8 mouse cellular contexts compared by ENCODE assay signal in genomic region chr10:68090197-68090535, GRCm38 (mm10).
DNase-seq lines count a peak whose midpoint lies in the region; ATAC-seq and TF ChIP-seq lines count a peak whose summit lies in the region.

No protein-coding gene starts in this region.

- no peak for ATAC-seq in kidney, embryonic 15.5 days (replicated peaks; ENCODE audit: low FRiP score)
- peak; percentile 88 for ATAC-seq in lung, postnatal 0 days
- no peak for ATAC-seq in hindbrain, embryonic 16.5 days

- 48% methylated on average over 4 of the region's 4 CpGs for WGBS in kidney, embryonic 15.5 days
- 7% methylated on average over 4 of the region's 4 CpGs for WGBS in lung, postnatal 0 days
- WGBS in hindbrain, embryonic 16.5 days = 55% methylated on average over 4 of the region's 4 CpGs
- 83% methylated on average over 4 of the region's 4 CpGs for WGBS in hindbrain, embryonic 10.5 days

- peak; percentile 79 for TF ChIP-seq EP300 in lung, postnatal 0 days (IDR thresholded peaks at IDR 0.05)

- no peak overlapping the region for H3K9ac ChIP-seq in kidney, embryonic 15.5 days
- H3K9ac ChIP-seq in lung, postnatal 0 days (replicated peaks; ENCODE audit: low read depth) = no peak overlapping the region
- no peak overlapping the region for H3K9ac ChIP-seq in hindbrain, embryonic 16.5 days (ENCODE audit: low read depth, low read length)

- intact Hi-C loops in heart, postnatal 10 days (cut with DNase I) = loop anchor here (2.0 to 5.0 kb wide), 2 partner anchors 37 to 49 kb away; no protein-coding TSS in a partner anchor

- peak; percentile 54 for DNase-seq in kidney, adult 11 months
- peak; percentile 62 for DNase-seq in cerebellum, adult 8-10 months
- peak; percentile 96 for DNase-seq in heart, postnatal 10 days
- DNase-seq in lung, postnatal 0 days (ENCODE audit: low spot score) = peak; percentile 97
- DNase-seq in hindbrain, embryonic 10.5 days (ENCODE audit: low spot score) = no peak
- no peak for DNase-seq in frontal cortex, adult 2 months (ENCODE audit: extremely low spot score in 1 of 2, low spot score in 1 of 2)

- H3K27me3 ChIP-seq in kidney, embryonic 15.5 days = no peaks in the 10 kb centered on the region
- H3K27me3 ChIP-seq in lung, postnatal 0 days (replicated peaks; ENCODE audit: insufficient read depth, low read length) = no peaks in the 10 kb centered on the region
- H3K27me3 ChIP-seq in hindbrain, embryonic 16.5 days (replicated peaks; ENCODE audit: control insufficient read depth, insufficient read depth, low read length) = no peaks in the 10 kb centered on the region
- H3K27me3 ChIP-seq in hindbrain, embryonic 10.5 days (ENCODE audit: insufficient read depth, poor library complexity, severe bottlenecking) = no peaks in the 10 kb centered on the region

- peaks cover 28% of the 10 kb centered on the region for H3K36me3 ChIP-seq in kidney, embryonic 15.5 days
- no peaks in the 10 kb centered on the region for H3K36me3 ChIP-seq in lung, postnatal 0 days (ENCODE audit: insufficient read depth, low read length)
- no peaks in the 10 kb centered on the region for H3K36me3 ChIP-seq in hindbrain, embryonic 16.5 days (ENCODE audit: control insufficient read depth, insufficient read depth, low read length)
- peaks cover 16% of the 10 kb centered on the region for H3K36me3 ChIP-seq in hindbrain, embryonic 10.5 days

- no peaks in the 10 kb centered on the region for H3K9me3 ChIP-seq in kidney, embryonic 15.5 days (replicated peaks)
- no peaks in the 10 kb centered on the region for H3K9me3 ChIP-seq in lung, postnatal 0 days (ENCODE audit: low read length)
- no peaks in the 10 kb centered on the region for H3K9me3 ChIP-seq in hindbrain, embryonic 16.5 days (ENCODE audit: control insufficient read depth, low read length)
- H3K9me3 ChIP-seq in hindbrain, embryonic 10.5 days = no peaks in the 10 kb centered on the region

- peaks cover 13% of the 10 kb centered on the region for H3K4me1 ChIP-seq in kidney, embryonic 15.5 days
- peaks cover 19% of the 10 kb centered on the region for H3K4me1 ChIP-seq in lung, postnatal 0 days (ENCODE audit: insufficient read depth, low read depth, low read length)
- H3K4me1 ChIP-seq in hindbrain, embryonic 16.5 days (ENCODE audit: control insufficient read depth, insufficient read depth, low read depth, low read length) = no peaks in the 10 kb centered on the region
- 0 out of 2 replicates have a peak, but pooled peaks cover 3% of the 10 kb centered on the region for H3K4me1 ChIP-seq in hindbrain, embryonic 10.5 days (replicated peaks)

- TF ChIP-seq CTCF in lung, postnatal 0 days (IDR thresholded peaks at IDR 0.05) = peak; percentile 53

- no peak overlapping the region for H3K4me2 ChIP-seq in kidney, embryonic 15.5 days
- peak overlapping the region; percentile 38 for H3K4me2 ChIP-seq in lung, postnatal 0 days (replicated peaks; ENCODE audit: low read depth, low read length)
- no peak overlapping the region for H3K4me2 ChIP-seq in hindbrain, embryonic 16.5 days (ENCODE audit: low read length)

- no peak overlapping the region for H3K27ac ChIP-seq in kidney, embryonic 15.5 days
- peak overlapping the region; percentile 71 for H3K27ac ChIP-seq in lung, postnatal 0 days (ENCODE audit: low read length)
- no peak overlapping the region for H3K27ac ChIP-seq in hindbrain, embryonic 16.5 days (ENCODE audit: low read depth, low read length)
- H3K27ac ChIP-seq in hindbrain, embryonic 10.5 days = no peak overlapping the region

- H3K4me3 ChIP-seq in kidney, embryonic 15.5 days (replicated peaks) = no peak overlapping the region
- no peak overlapping the region for H3K4me3 ChIP-seq in lung, postnatal 0 days (ENCODE audit: low read depth, low read length)
- H3K4me3 ChIP-seq in hindbrain, embryonic 16.5 days (ENCODE audit: low read length) = no peak overlapping the region
- H3K4me3 ChIP-seq in hindbrain, embryonic 10.5 days = no peak overlapping the region

Comparison
In these comparisons a context has a peak if more than half of its experiments do, and no peak if none do; other contexts are left out.
1. DNase-seq: peak in kidney, adult 11 months (single experiment), cerebellum, adult 8-10 months (single experiment), heart, postnatal 10 days (2 of 2) and lung, postnatal 0 days (single experiment); none in hindbrain, embryonic 10.5 days (single experiment) and frontal cortex, adult 2 months (0 of 2).